Mouse (Mus musculus) spleen, adult 2 months (tissue): ENCODE results near the gene Ccdc60.

ENCODE experiments used
- CTCF ChIP-seq: fragments of 200-500 bp; IDR thresholded peaks from 2 replicates; pipeline ENCODE4 v1.5.1; 2011; ENCODE audit warnings: mild to moderate bottlenecking, inconsistent platforms; ENCODE audit not compliant: insufficient read depth, insufficient read length, insufficient replicate concordance; ENCODE audit errors: extremely low read depth
- POLR2A ChIP-seq: fragments of 200-500 bp; IDR thresholded peaks from 2 replicates; pipeline ENCODE4 v1.6.1; 2011; ENCODE audit warnings: low read depth, low read length, inconsistent platforms

- TF ChIP-seq POLR2A (no peak), CTCF (no peak)
These were observed 66.9 kb downstream of the Ccdc60 start for GRCm38 (mm10) chr5:116221916-116222315.
